Mouse (Mus musculus) WW6 (cell line): ENCODE data around the gene Itpr1.
A peak's percentile ranks its signal among the peaks of the same experiment; 100 is the strongest.

ENCODE experiments used
- DNase-seq: peaks from one replicate; pipeline ENCODE4 v3.0.0-alpha.2; 2013; ENCODE audit warnings: low read depth, low spot score

The Itpr1 gene

DNA sequence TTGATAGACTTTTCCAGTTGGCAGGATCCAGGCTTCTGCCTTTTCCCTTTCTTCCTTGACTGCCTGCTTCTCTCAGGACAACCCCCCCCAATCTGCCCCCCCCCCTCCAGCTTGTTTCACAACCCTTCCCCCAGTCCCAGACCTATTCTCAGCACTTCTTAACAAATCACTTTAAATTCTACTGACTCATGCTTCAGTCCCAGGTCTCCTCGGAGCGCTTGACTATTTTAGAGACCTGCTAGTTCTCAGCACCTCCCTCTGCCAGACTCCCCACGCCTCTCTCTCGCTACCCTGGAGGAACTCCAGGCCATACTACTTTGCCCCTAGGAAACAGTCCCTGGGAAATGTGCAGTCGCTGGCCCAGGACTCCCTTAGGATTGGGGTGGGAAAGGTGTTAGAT is 223.7 kb downstream of the Itpr1 start:
- DNase-seq: no peak

DNA sequence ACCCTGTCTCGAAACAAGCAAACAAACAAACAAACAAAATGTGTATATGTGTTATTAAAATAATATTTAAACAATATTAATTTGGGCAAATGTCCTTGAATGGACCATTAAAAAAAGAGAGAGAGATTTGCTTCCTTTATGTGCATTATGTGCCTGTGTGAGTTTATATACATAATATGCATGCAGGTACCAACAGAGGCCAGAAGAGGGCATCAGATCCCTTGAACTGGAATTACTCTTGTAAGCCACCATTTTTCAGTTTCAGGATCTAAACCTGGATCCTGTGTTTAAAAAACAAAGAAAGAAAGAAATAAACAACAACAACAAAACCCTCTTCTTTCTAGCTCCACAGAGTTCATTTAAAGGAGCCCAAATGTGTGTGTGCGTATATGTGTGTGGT is 228.4 kb downstream of the Itpr1 start:
- no peak for DNase-seq

DNA sequence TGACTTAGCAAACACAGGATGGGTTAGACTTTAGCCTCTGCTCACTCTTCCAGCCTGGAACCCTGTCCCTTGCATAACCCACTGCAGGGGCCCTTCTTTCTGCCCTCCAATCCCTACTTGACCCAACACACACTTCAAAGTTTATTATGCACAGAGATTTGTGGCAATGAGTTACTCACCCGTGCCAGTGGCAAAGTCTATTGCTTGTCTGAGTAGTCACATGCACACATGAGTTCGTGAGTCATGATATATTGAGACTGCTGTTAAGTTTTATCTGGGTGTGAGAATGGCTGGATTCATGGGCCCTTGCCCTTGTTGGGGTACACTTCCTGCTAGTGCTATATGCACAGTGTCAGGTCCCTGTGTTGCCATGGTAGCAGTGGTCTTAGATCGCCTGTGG is 229.4 kb downstream of the Itpr1 start:
- DNase-seq: no peak

- DNase-seq: no peak
These were observed 231.5 kb downstream of the Itpr1 start for GRCm38 (mm10) chr6:108444435-108444834.

- DNase-seq: no peak
These were observed 232.1 kb downstream of the Itpr1 start for GRCm38 (mm10) chr6:108445006-108445405.

DNA sequence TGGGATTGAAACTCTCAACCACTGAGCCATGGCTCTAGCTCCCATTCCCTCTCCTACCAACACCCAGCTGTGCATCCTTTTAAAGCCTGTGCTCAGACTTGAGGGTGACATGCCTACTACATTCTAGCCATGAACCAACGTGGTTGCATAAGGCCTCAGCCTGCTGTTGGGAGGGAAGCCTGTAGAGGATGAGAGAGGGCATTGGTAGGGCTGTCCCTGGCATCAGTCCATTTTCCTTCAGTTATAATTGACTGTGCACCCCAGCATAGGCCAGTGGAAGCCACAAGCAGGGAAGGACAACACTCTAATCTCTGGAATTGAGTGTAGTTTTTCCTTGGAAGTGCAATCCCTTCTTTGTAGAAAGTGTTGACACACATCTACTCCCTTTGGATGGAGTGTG is 233.9 kb downstream of the Itpr1 start:
- DNase-seq: no peak

- no peak for DNase-seq
These were observed 234.4 kb downstream of the Itpr1 start for GRCm38 (mm10) chr6:108447179-108447845.

DNA sequence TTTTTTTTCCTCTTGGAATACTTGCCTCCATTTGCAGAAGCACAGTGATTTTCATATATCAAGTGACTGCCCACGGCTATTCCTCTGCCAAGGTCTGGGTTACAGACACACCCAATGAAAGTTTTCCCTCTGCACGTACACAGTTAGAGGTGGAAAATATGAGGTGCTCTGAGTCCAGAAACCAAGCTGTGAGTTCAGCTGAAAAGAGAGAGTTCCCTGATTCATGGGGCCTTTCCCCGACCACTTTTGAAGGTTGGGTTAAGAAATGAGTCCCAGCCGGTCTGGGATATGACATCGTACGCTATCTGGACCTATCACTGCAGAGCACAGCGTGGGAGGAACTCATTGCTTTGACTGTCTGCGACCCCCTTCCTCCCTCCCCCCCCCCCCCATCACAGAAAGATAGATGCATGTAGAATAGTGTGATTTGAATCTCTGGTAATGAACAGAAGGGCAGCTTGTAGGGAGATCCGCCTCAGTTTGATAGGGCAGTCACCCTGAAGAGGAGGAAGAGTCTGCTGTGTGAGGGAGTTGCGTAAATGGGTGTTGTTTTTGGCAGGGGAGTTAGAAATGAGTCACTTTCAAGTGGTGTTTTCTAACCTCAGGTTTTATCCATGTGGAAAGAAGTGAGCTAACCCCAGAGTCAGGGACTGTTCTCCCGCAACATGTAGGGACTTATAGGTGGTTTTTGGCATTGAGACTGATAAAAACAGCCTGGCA is 235.3 kb downstream of the Itpr1 start:
- no peak for DNase-seq

GRCm38 (mm10) chr6:108448864-108449263 is 236.0 kb downstream of the Itpr1 start:
- DNase-seq: no peak

DNA sequence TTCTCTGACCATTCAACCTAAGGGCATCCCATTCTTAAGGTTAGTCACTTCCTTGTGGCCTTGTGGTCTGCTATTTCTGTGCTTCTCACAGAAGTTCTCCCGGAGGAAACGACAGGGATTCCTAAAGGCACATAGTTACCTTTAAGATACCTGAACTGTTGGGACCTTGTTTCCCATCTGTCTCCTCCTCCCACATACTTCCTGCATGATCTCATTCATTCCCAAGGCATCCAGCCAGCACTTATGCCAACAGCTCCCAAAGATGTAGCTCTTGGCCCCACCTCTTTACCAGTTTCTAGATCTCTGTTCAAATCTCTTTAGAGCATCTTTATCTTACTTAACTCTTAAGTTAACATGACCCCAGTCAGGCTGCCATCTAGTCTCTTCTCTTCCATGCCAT is 238.6 kb downstream of the Itpr1 start:
- no peak for DNase-seq

GRCm38 (mm10) chr6:108453618-108454017 is 240.7 kb downstream of the Itpr1 start:
- no peak for DNase-seq

GRCm38 (mm10) chr6:108454061-108454891 is 241.4 kb downstream of the Itpr1 start:
- no peak for DNase-seq

DNA sequence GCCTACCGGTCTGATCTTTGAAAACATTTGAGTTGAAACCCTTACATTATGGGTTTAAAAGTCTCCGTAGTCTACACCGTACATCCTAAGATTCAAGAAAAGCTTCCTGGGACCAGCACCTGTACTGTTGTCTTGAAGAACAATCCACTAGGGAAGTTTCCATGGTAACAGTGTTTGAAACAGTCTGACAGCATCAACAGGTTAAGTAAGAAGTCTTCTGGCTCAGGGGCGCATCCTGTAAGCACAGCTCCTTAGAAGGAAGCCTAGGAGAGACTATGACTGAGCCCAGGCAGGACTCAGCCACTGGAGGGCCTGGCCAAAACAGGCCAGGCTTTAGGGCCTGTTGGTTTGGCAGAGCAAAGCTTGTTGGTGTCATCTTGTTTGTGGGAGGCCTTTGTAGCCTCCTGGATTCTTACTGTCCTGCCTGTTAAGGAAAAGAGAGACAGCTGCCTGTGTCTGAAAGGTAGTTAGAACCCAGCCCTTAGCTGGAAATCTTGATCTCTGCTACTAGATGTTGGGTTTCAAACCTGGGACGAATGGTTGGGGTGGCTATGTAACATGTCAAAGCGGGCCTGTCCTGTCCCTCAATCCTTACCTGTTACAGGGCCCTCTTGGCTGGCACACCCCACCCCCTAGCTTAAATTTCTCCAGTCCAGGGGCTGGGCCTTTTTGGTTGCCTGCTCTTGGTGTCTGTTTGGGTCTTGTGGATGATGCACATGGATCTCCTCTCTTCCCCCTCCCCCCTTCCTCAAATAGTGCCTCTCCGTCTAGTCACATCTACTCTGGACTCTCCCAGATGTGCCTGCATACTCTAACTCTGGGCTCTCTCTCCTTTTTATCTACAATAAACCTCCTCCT is 242.3 kb downstream of the Itpr1 start:
- no peak for DNase-seq

DNA sequence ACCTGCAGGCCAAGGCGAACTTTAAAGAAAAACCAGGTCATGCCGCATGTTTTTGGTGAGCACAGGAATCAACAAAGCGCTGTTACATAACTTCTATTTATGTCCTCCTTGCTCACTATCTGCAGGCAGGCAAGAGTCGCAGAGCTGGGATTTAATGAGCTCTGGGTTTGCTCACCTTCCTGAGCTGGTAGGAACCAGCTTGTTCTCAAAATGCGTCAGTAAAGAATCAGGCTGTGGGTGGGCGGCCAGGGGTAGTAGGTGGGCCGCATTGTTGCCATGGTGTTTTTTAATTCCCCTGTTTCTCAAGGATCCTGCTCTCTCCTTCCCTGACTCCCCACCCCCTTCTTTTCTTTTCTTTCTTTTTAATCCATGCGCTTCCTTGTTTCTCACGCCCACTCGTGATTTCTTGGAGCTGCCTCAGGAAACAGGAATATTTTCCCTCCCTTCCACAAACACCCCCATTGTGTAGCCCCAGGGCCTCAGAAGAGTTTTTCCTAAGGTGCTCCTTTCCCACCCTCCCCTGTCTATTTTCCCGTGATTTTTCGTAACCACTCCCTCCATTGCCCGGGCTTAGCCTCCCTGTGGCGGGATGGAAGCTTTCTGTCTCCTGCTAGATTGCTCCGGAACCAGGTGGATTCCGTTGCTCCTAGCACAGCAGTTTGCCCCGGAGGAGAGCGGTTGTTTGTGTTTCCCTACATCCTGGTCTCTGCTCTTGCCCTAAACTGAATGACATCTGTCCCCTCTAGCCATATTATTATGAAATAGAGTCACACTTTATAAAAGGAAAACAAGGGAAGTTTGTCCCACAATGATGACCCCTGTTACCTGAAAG is 243.6 kb downstream of the Itpr1 start:
- DNase-seq: peak; percentile 79

DNA sequence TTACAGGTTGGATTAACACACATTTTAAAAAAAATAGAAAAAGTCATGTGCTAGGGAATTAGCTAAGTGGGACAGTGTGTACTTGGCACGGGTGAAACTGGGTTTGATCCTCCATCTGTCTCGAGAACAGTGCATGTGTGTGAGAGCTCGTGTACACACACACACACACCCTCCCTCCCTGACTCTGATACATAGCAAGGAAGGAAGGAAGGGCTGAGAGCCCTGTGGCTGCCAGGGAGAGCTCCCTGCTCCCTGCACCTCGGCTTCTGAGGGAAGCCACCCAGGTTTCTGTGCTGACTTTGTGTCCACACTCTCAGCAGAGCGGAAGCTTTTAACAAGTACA is 244.1 kb downstream of the Itpr1 start:
- DNase-seq: no peak

DNA sequence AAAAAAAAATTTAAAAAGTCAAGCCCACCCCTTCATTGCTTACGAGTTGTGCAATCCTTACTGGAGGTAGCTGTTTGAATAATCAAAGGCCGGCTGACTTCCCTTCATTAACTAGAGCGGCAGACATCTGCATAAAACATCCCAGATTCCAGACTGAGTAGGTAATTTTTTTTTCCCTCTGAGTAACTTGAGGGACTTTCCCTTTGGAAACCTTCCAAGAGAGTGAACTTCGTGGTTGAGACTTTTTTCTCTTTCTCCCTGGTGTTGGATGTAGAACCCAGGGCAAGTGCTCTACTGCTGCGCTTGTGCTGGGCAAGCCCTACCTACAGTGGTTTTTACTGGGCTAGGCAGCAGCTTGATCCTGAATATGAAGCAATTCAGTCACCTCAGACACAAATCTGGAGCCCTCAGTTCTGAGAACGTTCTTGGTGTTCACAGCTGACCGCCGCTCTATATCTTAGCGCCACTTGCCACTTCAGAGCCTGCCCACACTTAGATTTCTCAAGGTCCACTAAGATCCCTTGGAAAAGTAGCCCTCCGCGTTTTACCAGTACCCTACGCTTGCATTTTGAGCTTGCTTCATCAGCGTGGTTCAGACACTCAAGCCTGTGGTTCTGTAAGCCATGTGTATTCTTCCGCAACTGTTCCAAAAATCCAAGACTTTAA is 244.8 kb downstream of the Itpr1 start:
- DNase-seq: no peak

DNA sequence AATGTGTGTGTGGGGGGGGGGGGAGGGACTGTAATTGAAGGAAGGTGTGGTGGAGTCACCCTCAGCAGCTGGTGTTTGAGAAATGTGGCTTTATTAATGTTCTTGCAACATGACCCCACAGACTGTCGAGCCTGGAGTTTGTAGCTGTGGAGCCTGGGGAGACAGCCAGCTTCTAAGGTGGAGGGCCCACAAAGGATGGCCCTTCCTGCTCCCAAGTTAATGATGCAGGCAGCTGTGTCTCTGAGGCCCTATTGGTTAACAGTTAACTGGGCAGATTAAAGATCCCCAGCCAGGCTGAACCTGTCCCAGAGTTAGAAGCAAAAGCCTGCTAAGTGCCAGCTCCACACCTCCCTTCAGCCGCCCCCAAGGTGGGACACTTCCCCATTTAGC is 245.3 kb downstream of the Itpr1 start:
- no peak for DNase-seq

DNA sequence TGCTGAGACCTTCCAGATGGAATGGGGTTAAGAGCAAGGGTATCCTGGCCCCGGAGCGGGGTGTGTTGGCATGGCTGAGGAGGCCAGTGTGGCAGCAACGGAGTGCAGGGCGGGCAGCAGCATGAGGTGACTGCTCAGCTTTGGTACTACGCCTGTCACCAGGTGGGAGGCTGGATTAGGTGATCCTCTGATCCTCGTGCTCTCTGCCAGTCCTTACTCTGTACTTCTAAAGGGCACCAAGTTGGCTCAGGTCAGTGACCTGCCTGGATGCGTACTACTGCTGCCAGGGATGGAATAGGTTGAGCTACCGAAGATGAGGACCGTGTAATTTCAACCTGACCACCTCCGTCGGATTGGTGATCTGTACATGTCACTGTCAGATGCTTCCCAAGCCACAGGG is 245.9 kb downstream of the Itpr1 start:
- no peak for DNase-seq

DNA sequence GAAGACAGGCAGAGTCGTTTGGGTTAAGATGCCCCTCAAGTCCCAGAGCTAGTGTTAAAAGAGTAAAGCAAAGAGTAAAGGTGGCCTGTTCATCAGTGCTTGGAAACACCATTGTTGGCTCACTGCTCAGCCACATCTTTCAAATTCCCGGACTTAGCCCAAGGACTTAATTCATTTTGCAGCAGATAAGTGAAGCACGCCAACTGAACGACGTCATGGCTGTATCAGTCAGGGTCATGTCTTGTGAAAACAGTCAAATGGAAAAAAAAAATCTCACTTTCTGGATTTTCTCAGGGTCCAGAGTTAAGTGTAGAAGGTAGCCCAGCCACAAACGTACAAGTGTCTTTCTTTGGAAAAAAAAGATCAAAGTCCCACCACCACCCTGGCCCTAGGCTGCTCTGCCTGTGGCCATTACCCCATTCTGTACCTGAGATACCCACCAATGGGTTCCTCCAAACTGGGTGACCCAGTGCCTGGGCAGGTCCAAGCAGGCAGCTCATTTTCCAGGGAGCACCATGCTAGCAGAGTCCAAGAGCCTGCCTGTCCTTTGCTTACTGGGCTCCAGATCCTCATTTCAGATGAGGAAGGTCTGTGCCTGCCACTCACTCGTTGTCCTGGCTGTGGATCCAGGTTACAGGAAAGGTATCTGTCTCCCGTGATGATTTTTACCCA is 251.5 kb downstream of the Itpr1 start:
- DNase-seq: no peak

- no peak for DNase-seq
These were observed 252.3 kb downstream of the Itpr1 start for GRCm38 (mm10) chr6:108465159-108465558.
